Mouse (Mus musculus) small intestine, adult 2 months (tissue): ENCODE measurements at regions not wholly inside any gene's neighbourhood (a gene's known extent, or its start where the extent isn't known, plus 50 kb on each side); places are given as distances from the start of the nearest gene placed in this dataset.

Experiments
- H3K27ac ChIP-seq: fragments of 200-500 bp; 2 replicates; pipeline ENCODE4 v1.5.1; 2012; ENCODE audit warnings: low read depth, low read length, control low read depth, inconsistent platforms; ENCODE audit not compliant: insufficient read depth
- H3K27me3 ChIP-seq: fragments of 200-500 bp; 2 replicates; pipeline ENCODE4 v1.6.1; 2012; ENCODE audit warnings: mild to moderate bottlenecking, moderate library complexity, low read length, inconsistent platforms; ENCODE audit not compliant: control insufficient read depth, insufficient read depth
- H3K36me3 ChIP-seq: fragments of 200-500 bp; 2 replicates; pipeline ENCODE4 v1.6.1; 2012; ENCODE audit warnings: mild to moderate bottlenecking, low read length, control low read depth, inconsistent platforms; ENCODE audit not compliant: control insufficient read depth, insufficient read depth
- H3K4me1 ChIP-seq: fragments of 200-500 bp; 2 replicates; pipeline ENCODE4 v1.6.1; 2012; ENCODE audit warnings: low read length, inconsistent platforms, mixed read lengths; ENCODE audit not compliant: control insufficient read depth, insufficient read depth, insufficient read length
- H3K4me3 ChIP-seq: fragments of 200-500 bp; 2 replicates; pipeline ENCODE4 v1.5.1; 2012; ENCODE audit warnings: low read depth, mild to moderate bottlenecking, control low read depth, inconsistent platforms, low read length, moderate library complexity
- CTCF ChIP-seq: fragments of 200-500 bp; IDR thresholded peaks from 2 replicates; pipeline ENCODE4 v1.5.1; 2012; ENCODE audit warnings: low read depth, mild to moderate bottlenecking, control low read depth, inconsistent platforms, low read length, moderate library complexity, mixed read lengths; ENCODE audit not compliant: insufficient replicate concordance, insufficient read length; ENCODE audit errors: extremely low read depth
- POLR2A ChIP-seq: fragments of 200-500 bp; IDR thresholded peaks from 2 replicates; pipeline ENCODE4 v1.6.1; 2012; ENCODE audit warnings: low read depth, mild to moderate bottlenecking, control low read depth, inconsistent platforms, low read length, moderate library complexity
- WGBS: fragments of 180-500 bp; shearing (Covaris S2); methylation state at CpG from one replicate; pipeline ENCODE4 v1.1.7; 2018; 5-methylcytosine and 5-hydroxymethylcytosine counted together

DNA sequence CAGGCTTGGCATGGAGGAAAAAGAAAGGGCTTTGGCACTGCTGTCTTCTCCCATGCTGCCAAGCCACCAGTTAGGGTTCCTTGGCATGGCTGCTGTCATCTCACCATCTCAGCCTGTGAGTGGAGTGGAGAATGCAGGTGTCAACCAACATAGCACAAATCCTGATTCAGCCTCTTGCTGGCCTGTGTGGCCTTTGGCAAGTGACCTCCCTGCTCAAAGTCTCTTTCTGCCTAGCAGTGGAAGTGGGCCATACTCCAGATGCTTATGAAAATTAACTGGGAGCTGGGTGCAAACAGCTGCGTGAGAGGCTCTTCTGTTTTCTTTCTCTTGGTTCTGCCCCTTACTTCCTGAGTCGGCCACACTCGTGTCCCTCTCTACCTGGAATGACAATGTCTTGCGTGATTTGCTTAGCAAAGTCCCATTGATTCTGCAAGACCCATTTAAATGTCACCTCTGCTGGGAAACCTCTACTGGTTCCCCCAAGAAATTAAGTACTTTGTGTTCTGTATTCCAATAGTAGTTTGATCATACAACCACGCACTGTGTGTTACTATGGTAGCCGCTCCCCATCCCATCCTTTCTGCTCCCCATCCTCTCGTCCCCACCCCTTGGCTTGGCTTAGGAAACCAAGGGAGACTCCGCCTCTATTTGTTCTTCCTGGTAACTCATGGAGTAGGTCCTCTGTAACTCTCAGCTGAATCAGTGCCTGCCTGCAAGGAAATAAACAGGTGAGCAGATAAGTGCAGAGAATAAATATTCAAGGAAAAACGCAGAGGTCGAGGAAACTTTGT lies 84.9 kb upstream of the Bod1 start:
- TF ChIP-seq POLR2A (no peak), CTCF (no peak)
- Histone ChIP-seq H3K4me3 (no peak overlapping the region), H3K27ac (no peak overlapping the region), H3K36me3 (no peaks in the 10 kb centered on the region), H3K4me1 (peaks cover 2% of the 10 kb centered on the region; the same call in 1 of the 2 replicates), H3K27me3 (no peaks in the 10 kb centered on the region)
- WGBS = 47% methylated on average over 10 of the region's 10 CpGs

DNA sequence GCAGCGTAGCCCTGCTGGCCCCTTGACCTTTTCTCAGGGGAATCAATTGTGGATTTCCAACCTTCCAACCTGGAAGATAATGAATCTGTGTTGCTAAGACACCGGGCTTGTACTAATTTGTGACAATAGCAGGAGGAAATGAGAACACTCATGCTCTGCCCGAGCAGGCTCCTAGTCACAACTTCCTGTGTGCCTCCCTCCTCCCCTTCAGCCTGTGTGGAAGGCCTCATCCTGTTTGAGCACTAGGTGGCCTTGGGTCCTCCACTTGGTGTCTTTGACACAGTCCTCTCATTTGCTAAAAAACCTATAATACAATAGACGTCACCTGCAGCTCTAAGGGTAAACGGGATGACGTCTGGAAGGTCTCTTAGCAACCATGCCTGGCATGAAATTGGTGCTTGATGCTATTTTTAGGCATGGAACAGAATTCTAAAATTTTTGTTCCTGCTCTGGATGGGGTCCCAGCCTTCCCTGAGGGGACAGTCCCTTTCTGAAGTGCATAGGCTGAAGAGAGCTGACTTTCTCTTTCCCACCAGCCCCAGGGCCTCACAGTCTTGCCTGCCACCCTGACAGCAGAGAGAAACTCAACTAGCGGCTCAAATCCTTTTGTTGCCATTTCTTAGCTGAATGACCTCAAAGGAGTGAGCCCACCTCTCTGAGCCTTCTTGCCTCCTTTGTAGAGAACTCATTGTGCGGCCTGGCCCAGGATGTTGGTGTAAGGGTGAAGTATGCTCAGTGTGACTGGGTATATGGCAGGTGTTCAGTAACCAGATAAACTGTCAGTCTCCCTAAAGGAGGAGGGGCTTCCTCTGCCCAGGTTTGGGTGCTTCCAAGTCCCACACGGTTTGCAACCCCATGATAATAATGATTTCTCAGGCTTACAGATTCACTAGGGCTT lies 88.4 kb upstream of the Bod1 start:
- Histone ChIP-seq H3K27me3 (no peaks in the 10 kb centered on the region), H3K27ac (no peak overlapping the region), H3K4me3 (no peak overlapping the region), H3K36me3 (no peaks in the 10 kb centered on the region), H3K4me1 (no peaks in the 10 kb centered on the region; the same call in 1 of the 2 replicates)
- no peak for TF ChIP-seq POLR2A
- WGBS = 67% methylated on average over 9 of the region's 9 CpGs

DNA sequence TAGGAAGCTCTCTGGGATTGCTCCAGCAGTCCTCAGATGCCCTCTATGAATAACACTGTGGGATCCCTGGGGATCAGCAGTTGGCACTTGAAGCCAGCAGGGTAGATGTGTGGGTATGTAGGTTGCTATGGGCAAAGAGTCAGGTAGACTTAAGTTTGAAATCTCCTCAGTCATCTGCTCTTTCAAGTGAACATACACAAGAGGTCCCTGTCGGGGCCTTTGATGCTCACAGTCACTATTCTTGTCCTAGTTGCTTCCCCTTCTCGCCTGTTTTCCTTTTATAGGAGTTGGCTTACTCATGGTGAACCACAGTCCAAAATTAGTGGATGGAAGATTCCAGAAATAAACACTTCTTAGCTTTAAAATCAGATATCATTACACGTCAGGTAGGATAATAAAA lies 92.2 kb upstream of the Bod1 start:
- Histone ChIP-seq H3K4me3 (no peak overlapping the region), H3K27ac (no peak overlapping the region), H3K27me3 (no peaks in the 10 kb centered on the region), H3K36me3 (no peaks in the 10 kb centered on the region), H3K4me1 (no peaks in the 10 kb centered on the region)
- TF ChIP-seq CTCF = no peak
- no peak for TF ChIP-seq POLR2A
- 60% methylated on average over 3 of the region's 3 CpGs for WGBS

DNA sequence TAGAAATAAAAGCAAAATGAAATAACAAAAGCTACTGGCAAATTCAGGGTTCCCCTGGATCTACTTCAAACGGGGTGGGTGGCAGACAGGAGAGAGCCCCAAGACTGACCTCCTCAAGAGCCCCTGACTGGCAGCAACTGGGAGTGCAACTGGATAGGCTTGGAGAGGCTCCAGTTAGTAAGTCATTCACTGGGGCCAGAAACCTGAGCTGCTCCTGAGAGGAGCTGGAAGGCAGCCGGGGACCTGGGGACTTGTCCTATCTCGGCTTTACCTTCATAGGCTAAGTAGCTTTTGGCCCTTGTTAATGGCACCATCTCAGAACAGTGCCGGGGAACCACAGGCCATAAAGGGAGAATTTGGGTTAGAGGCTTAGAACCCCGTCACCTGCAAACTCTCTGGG lies 94.6 kb upstream of the Bod1 start:
- no peaks in the 10 kb centered on the region; the same call in 1 of the 2 replicates for H3K4me1 ChIP-seq

DNA sequence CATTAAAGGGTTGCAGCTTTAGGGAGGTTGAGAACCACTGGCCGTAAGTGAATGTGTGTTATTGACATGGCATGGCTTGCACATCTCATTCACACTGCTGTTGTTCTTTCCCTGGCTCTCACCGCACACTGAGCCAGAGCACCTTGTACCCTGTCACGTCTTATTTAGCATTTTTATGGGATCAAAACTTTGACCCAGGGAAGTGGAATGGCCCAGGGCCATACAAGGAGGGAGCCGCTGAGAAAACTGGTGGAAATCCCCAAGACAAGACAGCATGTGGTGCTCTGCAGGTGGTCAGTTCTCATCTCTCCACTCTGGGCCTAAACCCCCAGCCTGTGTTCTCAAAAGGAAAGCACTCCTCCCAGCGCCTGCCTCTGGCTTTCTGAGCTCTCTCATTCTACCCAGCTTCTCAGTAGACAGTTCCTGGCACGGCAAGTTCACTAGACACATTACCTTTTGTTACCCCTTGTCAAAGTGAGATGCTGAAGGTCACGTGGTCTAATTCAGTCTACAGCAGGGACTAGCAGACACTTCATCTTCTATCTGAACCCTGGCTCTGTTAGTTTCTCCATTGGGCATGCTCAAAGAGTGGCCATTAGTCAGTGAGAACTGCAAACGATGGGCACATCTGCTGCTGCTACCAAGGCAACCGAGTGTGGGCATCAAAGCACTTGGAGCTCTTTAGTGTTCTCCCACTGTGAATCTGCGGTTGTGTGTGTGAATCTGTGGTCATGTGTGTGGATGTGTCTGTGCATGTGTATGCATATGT lies 96.2 kb upstream of the Bod1 start:
- WGBS = 53% methylated on average over 10 of the region's 10 CpGs
- TF ChIP-seq CTCF = no peak
- no peak for TF ChIP-seq POLR2A
- no peak overlapping the region for H3K27ac ChIP-seq
- no peaks in the 10 kb centered on the region; the same call in 1 of the 2 replicates for H3K4me1 ChIP-seq
- no peak overlapping the region for H3K4me3 ChIP-seq
- H3K27me3 ChIP-seq = no peaks in the 10 kb centered on the region
- H3K36me3 ChIP-seq = no peaks in the 10 kb centered on the region

More for the DNA sequence above, 94.6 kb upstream of the Bod1 start:
- Histone ChIP-seq H3K4me3 (no peak overlapping the region), H3K27me3 (no peaks in the 10 kb centered on the region), H3K27ac (no peak overlapping the region), H3K36me3 (no peaks in the 10 kb centered on the region)
- no peak for TF ChIP-seq CTCF
- no peak for TF ChIP-seq POLR2A
- WGBS = 91% methylated on average over 5 of the region's 5 CpGs

DNA sequence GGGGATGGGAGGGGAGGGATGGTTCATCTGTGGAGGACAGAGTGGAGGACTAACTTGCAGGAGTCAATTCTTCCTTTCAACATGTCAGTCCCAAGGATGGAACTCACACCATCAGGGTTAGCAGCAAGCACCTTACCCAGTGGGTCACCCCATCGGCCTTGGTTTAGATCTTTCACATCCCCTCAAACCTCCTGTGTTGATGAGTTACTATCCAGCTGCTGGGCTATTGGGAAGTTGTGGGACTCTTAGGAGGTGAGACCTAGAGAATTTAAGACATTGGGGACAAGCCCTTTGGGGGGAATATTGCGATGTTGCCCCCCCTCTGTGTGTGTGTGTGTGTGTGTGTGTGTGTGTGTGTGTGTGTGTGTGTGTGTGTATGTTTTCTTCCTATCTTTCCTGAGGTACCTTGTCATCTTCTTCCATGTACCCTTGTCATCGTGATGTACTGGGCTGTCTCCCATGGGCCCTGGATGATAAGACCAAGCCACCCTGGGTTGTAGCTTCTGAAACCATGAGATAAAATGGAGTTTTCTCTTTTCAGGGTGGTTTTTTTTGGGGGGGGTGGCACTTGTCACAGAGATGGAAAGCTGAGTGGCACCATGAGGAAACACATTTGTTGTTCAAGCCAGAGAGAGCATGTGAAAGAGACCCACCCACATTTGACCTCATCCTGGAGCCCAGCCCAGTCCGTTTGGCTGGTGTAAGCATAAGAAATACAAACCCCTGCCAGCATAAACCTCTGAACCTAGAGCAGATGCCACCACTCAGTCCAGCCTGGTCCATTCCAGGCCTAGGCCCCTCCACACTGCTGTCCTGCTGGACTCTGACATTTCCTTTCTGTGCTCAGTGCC lies 98.3 kb upstream of the Bod1 start:
- no peaks in the 10 kb centered on the region for H3K36me3 ChIP-seq
- H3K27ac ChIP-seq = no peak overlapping the region
- no peaks in the 10 kb centered on the region for H3K27me3 ChIP-seq
- 74% methylated on average over 4 of the region's 4 CpGs for WGBS
- no peak overlapping the region for H3K4me3 ChIP-seq
- no peak for TF ChIP-seq POLR2A
- no peak for TF ChIP-seq CTCF
- no peaks in the 10 kb centered on the region; the same call in 1 of the 2 replicates for H3K4me1 ChIP-seq
